Mouse (Mus musculus) mammary gland, adult 2 months (tissue): ENCODE data around the gene Mcm5. TPM values are rescaled to one million over a fixed set of nuclear protein-coding genes. Genes with fewer than 3 reads are reported as not detected.

Experiments used
- polyA plus RNA-seq: library from polyadenylated mRNA; depleted of rRNA; stranded (reverse); fragments of >200 nt; gene quantifications from 2 replicates; pipeline ENCODE4 v1.2.3, GENCODE M21; 2012; ENCODE audit warnings: low replicate concordance; rRNA removed

Mcm5 gene
- polyA plus RNA-seq = 13.6 and 17.6 TPM in 2 replicates

GRCm38 (mm10) chr8:75109236-75109967 is at the start of gene Mcm5:
Gene Mcm5, plus strand, starts transcription at chr8:75109569.

GRCm38 (mm10) chr8:75093399-75094156 is 15.8 kb upstream of the Mcm5 start, which contains the start of gene Hmox1:
Gene Hmox1, plus strand, starts transcription at chr8:75093621.

Other genes with a start within 250 kb of the Mcm5 start
- not detected in 2 replicates for gene Isx, start 236.4 kb upstream of the Mcm5 start, polyA plus RNA-seq
- 11.8 and 21.0 TPM in 2 replicates for gene Hmgxb4, start 116.2 kb upstream of the Mcm5 start, polyA plus RNA-seq
- 28.4 and 71.1 TPM in 2 replicates for gene Tom1, start 75.9 kb upstream of the Mcm5 start, polyA plus RNA-seq
- gene Hmox1, start 15.9 kb upstream of the Mcm5 start, polyA plus RNA-seq = 40.1 and 46.6 TPM in 2 replicates
- gene Rasd2, start 104.4 kb downstream of the Mcm5 start, polyA plus RNA-seq = 1.2 and 2.9 TPM in 2 replicates